Comparison of ENCODE assay signal across 39 mouse cellular contexts in genomic region chr2:126147723-126148122, GRCm38 (mm10). TPM values are rescaled to one million over a fixed set of nuclear protein-coding genes. Genes with fewer than 3 reads are reported as not detected.
DNase-seq lines count a peak whose midpoint lies in the region; ATAC-seq and TF ChIP-seq lines count a peak whose summit lies in the region.
"Had no signal": no experiment of that assay in that cellular context is flagged by ENCODE, and none has a peak within 500 bp of the region (broad histone marks: within the 10 kb centered on the region; RNA-seq: fewer than 3 reads in every experiment).

No protein-coding gene starts in this region.

- H3K4me3 ChIP-seq in liver, adult 2 months (ENCODE audit: insufficient read depth, low read depth, low read length), result no peak overlapping the region
- H3K4me3 ChIP-seq in liver, postnatal 0 days (ENCODE audit: low read depth, low read length), result no peak overlapping the region
- H3K4me3 ChIP-seq in MEL (ENCODE audit: control insufficient read depth in 1 of 2, insufficient read depth in 1 of 2, low read depth in 2 of 2, low read length in 2 of 2), result no peak overlapping the region
- no peak overlapping the region for H3K4me3 ChIP-seq in forebrain, embryonic 12.5 days (replicated peaks)
- H3K4me3 ChIP-seq: embryonic facial prominence, embryonic 10.5 days; embryonic facial prominence, embryonic 15.5 days; forebrain, embryonic 13.5 days; hindbrain, embryonic 12.5 days; limb, embryonic 10.5 days; limb, embryonic 15.5 days had no signal

- no peak for TF ChIP-seq RAD21 in MEL (IDR thresholded peaks at IDR 0.05; ENCODE audit: low read depth, low read length)

- TF ChIP-seq POLR2A in liver, adult 2 months (IDR thresholded peaks at IDR 0.05; ENCODE audit: extremely low read depth, insufficient read depth, low read length), result no peak
- no peak for TF ChIP-seq POLR2A in MEL (IDR thresholded peaks at IDR 0.05; ENCODE audit: control insufficient read depth in 1 of 2, insufficient read depth in 1 of 2, low read depth in 1 of 2, low read length in 2 of 2, poor library complexity in 1 of 2)

- no peak overlapping the region for H3K27ac ChIP-seq in liver, adult 2 months (replicated peaks; ENCODE audit: insufficient read depth, low read depth, low read length)
- no peak overlapping the region for H3K27ac ChIP-seq in liver, postnatal 0 days (ENCODE audit: low read depth)
- no peak overlapping the region for H3K27ac ChIP-seq in MEL (ENCODE audit: control insufficient read depth, low read depth, low read length)
- no peak overlapping the region for H3K27ac ChIP-seq in forebrain, embryonic 12.5 days
- H3K27ac ChIP-seq: embryonic facial prominence, embryonic 10.5 days; embryonic facial prominence, embryonic 15.5 days; forebrain, embryonic 13.5 days; hindbrain, embryonic 12.5 days; limb, embryonic 10.5 days; limb, embryonic 15.5 days; liver, embryonic 14.5 days; stomach, postnatal 0 days had no signal

- no peak for TF ChIP-seq CTCF in liver, adult 2 months (IDR thresholded peaks at IDR 0.05; ENCODE audit: low read depth, low read length)
- no peak for TF ChIP-seq CTCF in liver, postnatal 0 days (IDR thresholded peaks at IDR 0.05; ENCODE audit: low read depth)
- TF ChIP-seq CTCF in MEL (IDR thresholded peaks at IDR 0.05 in 2 of 3, conservative IDR thresholded peaks at IDR 0.05 in 1 of 3; ENCODE audit: control insufficient read depth in 1 of 3, insufficient read depth in 1 of 3, low read depth in 2 of 3, low read length in 3 of 3, poor library complexity in 1 of 3, severe bottlenecking in 1 of 3), result no peak

- no peaks in the 10 kb centered on the region for H3K36me3 ChIP-seq in liver, adult 2 months (ENCODE audit: control insufficient read depth, insufficient read depth, low read length)
- no peaks in the 10 kb centered on the region for H3K36me3 ChIP-seq in liver, postnatal 0 days (replicated peaks; ENCODE audit: insufficient read depth, low read length)
- H3K36me3 ChIP-seq in MEL (ENCODE audit: control insufficient read depth in 1 of 2, insufficient read depth in 2 of 2, low read length in 2 of 2), result no peaks in the 10 kb centered on the region
- no peaks in the 10 kb centered on the region for H3K36me3 ChIP-seq in forebrain, embryonic 12.5 days (replicated peaks)
- H3K36me3 ChIP-seq: embryonic facial prominence, embryonic 10.5 days; embryonic facial prominence, embryonic 15.5 days; hindbrain, embryonic 12.5 days; limb, embryonic 10.5 days; limb, embryonic 15.5 days had no signal

- H3K4me2 ChIP-seq in liver, postnatal 0 days (ENCODE audit: low read depth, low read length), result no peak overlapping the region
- H3K4me2 ChIP-seq in forebrain, embryonic 12.5 days, result no peak overlapping the region
- H3K4me2 ChIP-seq: embryonic facial prominence, embryonic 15.5 days; forebrain, embryonic 13.5 days; heart, embryonic 11.5 days; hindbrain, embryonic 12.5 days; limb, embryonic 15.5 days; lung, embryonic 14.5 days; midbrain, embryonic 11.5 days had no signal

- no peak overlapping the region for H3K9ac ChIP-seq in liver, adult 2 months (ENCODE audit: low read depth, low read length)
- no peak overlapping the region for H3K9ac ChIP-seq in liver, postnatal 0 days (replicated peaks)
- H3K9ac ChIP-seq in MEL (ENCODE audit: control insufficient read depth, low read depth, low read length, poor library complexity, severe bottlenecking), result no peak overlapping the region
- no peak overlapping the region for H3K9ac ChIP-seq in forebrain, embryonic 12.5 days
- H3K9ac ChIP-seq: embryonic facial prominence, embryonic 15.5 days; forebrain, embryonic 13.5 days; hindbrain, embryonic 12.5 days; limb, embryonic 15.5 days; liver, embryonic 14.5 days; lung, embryonic 14.5 days had no signal

- ATAC-seq in liver, postnatal 0 days, result no peak
- ATAC-seq in common myeloid progenitor, adult 5-6 weeks (replicated peaks; ENCODE audit: low read depth, poor library complexity, severe bottlenecking), result peak; percentile 42; the same call in 1 of the 2 replicates
- no peak for ATAC-seq in megakaryocyte progenitor cell, adult 5-6 weeks (replicated peaks; ENCODE audit: poor library complexity)
- no peak for ATAC-seq in forebrain, embryonic 12.5 days (ENCODE audit: low FRiP score)
- ATAC-seq: forebrain, embryonic 13.5 days; intestine, embryonic 16.5 days; midbrain, embryonic 16.5 days had no signal

- no peak for TF ChIP-seq EP300 in liver, postnatal 0 days (IDR thresholded peaks at IDR 0.05; ENCODE audit: low read depth)
- TF ChIP-seq EP300 in MEL (IDR thresholded peaks at IDR 0.05; ENCODE audit: low read depth in 1 of 2, low read length in 2 of 2), result no peak

- peak; percentile 24 for DNase-seq in liver, adult 2 months (ENCODE audit: extremely low read depth, low read depth, low spot score)
- DNase-seq in liver, postnatal 0 days, result no peak
- peak; percentile 42 for DNase-seq in MEL (ENCODE audit: low read depth, low spot score)
- DNase-seq in heart, adult 11 months, result no peak
- DNase-seq: adrenal gland, postnatal 25 days; B cell, adult 2 months; cerebellum, adult 11 months; cerebellum, adult 9-10 months; cerebellum, postnatal 36 days; gastrocnemius, postnatal 10 days; heart, postnatal 36 days; kidney, adult 8-10 months; kidney, postnatal 14 days; layer of hippocampus, adult 9-11 months; lung, embryonic 14.5 days; right cerebral cortex, postnatal 14 days; thymus, adult 18-20 months; thymus, postnatal 25 days had no signal

- H3K27me3 ChIP-seq in liver, adult 2 months (ENCODE audit: control insufficient read depth, insufficient read depth, low read length), result no peaks in the 10 kb centered on the region
- H3K27me3 ChIP-seq in liver, postnatal 0 days (ENCODE audit: insufficient read depth, low read length), result no peaks in the 10 kb centered on the region
- peaks cover 2 to 9% of the 10 kb centered on the region in 2 experiments; a peak in 3 of 4 replicates for H3K27me3 ChIP-seq in MEL (ENCODE audit: control insufficient read depth in 1 of 2, insufficient read depth in 2 of 2, low read length in 2 of 2)
- no peaks in the 10 kb centered on the region for H3K27me3 ChIP-seq in forebrain, embryonic 12.5 days
- H3K27me3 ChIP-seq: embryonic facial prominence, embryonic 15.5 days; forebrain, embryonic 13.5 days; limb, embryonic 15.5 days had no signal

- no peaks in the 10 kb centered on the region for H3K4me1 ChIP-seq in liver, adult 2 months (ENCODE audit: control insufficient read depth, insufficient read depth, low read length)
- H3K4me1 ChIP-seq in liver, postnatal 0 days (ENCODE audit: insufficient read depth), result no peaks in the 10 kb centered on the region
- H3K4me1 ChIP-seq in MEL (ENCODE audit: control insufficient read depth in 1 of 2, insufficient read depth in 2 of 2, low read length in 2 of 2), result no peaks in the 10 kb centered on the region
- 0 out of 2 replicates have a peak, but pooled peaks cover 3% of the 10 kb centered on the region for H3K4me1 ChIP-seq in forebrain, embryonic 12.5 days
- H3K4me1 ChIP-seq: embryonic facial prominence, embryonic 10.5 days; embryonic facial prominence, embryonic 15.5 days; hindbrain, embryonic 12.5 days had no signal

- H3K79me2 ChIP-seq in liver, adult 2 months (ENCODE audit: control insufficient read depth, insufficient read depth, low read length), result no peaks in the 10 kb centered on the region
- H3K79me2 ChIP-seq in MEL (ENCODE audit: control insufficient read depth, insufficient read depth, low read length, poor library complexity), result no peaks in the 10 kb centered on the region; the same call in 1 of the 2 replicates

- no peaks in the 10 kb centered on the region for H3K9me3 ChIP-seq in liver, postnatal 0 days (ENCODE audit: low read length)
- no peaks in the 10 kb centered on the region for H3K9me3 ChIP-seq in MEL (replicated peaks; ENCODE audit: insufficient read depth, low read length)
- no peaks in the 10 kb centered on the region for H3K9me3 ChIP-seq in forebrain, embryonic 12.5 days
- H3K9me3 ChIP-seq: embryonic facial prominence, embryonic 10.5 days; embryonic facial prominence, embryonic 15.5 days; forebrain, embryonic 13.5 days; hindbrain, embryonic 12.5 days; limb, embryonic 10.5 days; limb, embryonic 15.5 days had no signal

TF ChIP-seq in MEL, 35 proteins besides CTCF, POLR2A, EP300 and RAD21 (continues in another document):
- TF ChIP-seq SIN3A (IDR thresholded peaks at IDR 0.05; ENCODE audit: low read length), result no peak
- TF ChIP-seq BHLHE40 (IDR thresholded peaks at IDR 0.05; ENCODE audit: borderline replicate concordance, low read depth, low read length), result no peak
- TF ChIP-seq ZNF384 (IDR thresholded peaks at IDR 0.05; ENCODE audit: low read depth, low read length), result no peak
- no peak for TF ChIP-seq TCF12 (IDR thresholded peaks at IDR 0.05; ENCODE audit: low read depth, low read length)
- TF ChIP-seq MAX (IDR thresholded peaks at IDR 0.05; ENCODE audit: low read length), result no peak
- no peak for TF ChIP-seq ZC3H11A (IDR thresholded peaks at IDR 0.05; ENCODE audit: low read depth, low read length)
- no peak for TF ChIP-seq CHD2 (IDR thresholded peaks at IDR 0.05; ENCODE audit: low read length)
- no peak for TF ChIP-seq MEF2A (IDR thresholded peaks at IDR 0.05; ENCODE audit: extremely low read depth, insufficient replicate concordance, low read depth, low read length, poor library complexity, severe bottlenecking)
- TF ChIP-seq ETS1 (IDR thresholded peaks at IDR 0.05; ENCODE audit: low read depth, low read length), result no peak

RNA-seq across cellular contexts. Expression of gene Fam227b, which starts 4.1 kb away (rescaled TPM):
- total RNA-seq in liver, adult 2 months (2014; rRNA removed), result not detected in 2 replicates
- polyA plus RNA-seq in liver, adult 2 months (2012; rRNA removed), result not detected in 2 replicates
- polyA plus RNA-seq in liver, postnatal 0 days (2015; fragmentation: Nextera tagmentation; extraction: Ambion mirVana), result not detected in 2 replicates
- not detected in 2 replicates for total RNA-seq in MEL (2012; rRNA removed)
- polyA plus RNA-seq in MEL (2012; ENCODE audit: insufficient read depth in 1 of 2, insufficient read length in 2 of 2, low read depth in 1 of 2, low replicate concordance in 2 of 2, missing spikeins in 1 of 2), result not detected
- not detected in 2 replicates for total RNA-seq in common myeloid progenitor, adult 5-6 weeks (2017)
- total RNA-seq in megakaryocyte progenitor cell, adult 5-6 weeks (2015), result not detected in 2 replicates
- total RNA-seq in megakaryocyte progenitor cell, adult 5-6 weeks (2017), result not detected in 2 replicates
- polyA plus RNA-seq in forebrain, embryonic 12.5 days (2016; fragmentation: Nextera tagmentation; extraction: Ambion mirVana), result not detected in 2 replicates
- total RNA-seq: adrenal gland, adult 18-20 months; adrenal gland, postnatal 25 days; gastrocnemius, postnatal 10 days; granulocyte monocyte progenitor cell, adult 5-6 weeks; heart, postnatal 36 days; megakaryocyte, adult 5-6 weeks; neutrophil, adult 5-6 weeks had no signal
- polyA plus RNA-seq: embryonic facial prominence, embryonic 10.5 days; embryonic facial prominence, embryonic 15.5 days; forebrain, embryonic 13.5 days; heart, embryonic 16.5 days; hindbrain, embryonic 12.5 days; intestine, embryonic 16.5 days; limb, embryonic 10.5 days; limb, embryonic 15.5 days; liver, embryonic 14.5 days; lung, embryonic 14.5 days; midbrain, embryonic 11.5 days; midbrain, embryonic 16.5 days; neural tube, embryonic 11.5 days; stomach, postnatal 0 days had no signal

RNA-seq across cellular contexts. Expression of gene Dtwd1, which starts 4.2 kb away (rescaled TPM):
- total RNA-seq in liver, adult 2 months (2014; rRNA removed), result 8.7 and 10.4 TPM in 2 replicates
- polyA plus RNA-seq in liver, adult 2 months (2012; rRNA removed), result 2.2 and 2.3 TPM in 2 replicates
- polyA plus RNA-seq in liver, postnatal 0 days (2015; fragmentation: Nextera tagmentation; extraction: Ambion mirVana), result 16.7 and 16.9 TPM in 2 replicates
- 15.8 and 17.6 TPM in 2 replicates for total RNA-seq in MEL (2012; rRNA removed)
- polyA plus RNA-seq in MEL (2012; ENCODE audit: insufficient read depth in 1 of 2, insufficient read length in 2 of 2, low read depth in 1 of 2, low replicate concordance in 2 of 2, missing spikeins in 1 of 2), result 10 to 100 TPM in 1 of 2 experiments, not detected in 1; 17.9 TPM
- 15.3 and 18.4 TPM in 2 replicates for total RNA-seq in common myeloid progenitor, adult 5-6 weeks (2017)
- 22.4 and 28.3 TPM in 2 replicates for total RNA-seq in megakaryocyte progenitor cell, adult 5-6 weeks (2015)
- 21.7 and 24.3 TPM in 2 replicates for total RNA-seq in megakaryocyte progenitor cell, adult 5-6 weeks (2017)
- polyA plus RNA-seq in forebrain, embryonic 12.5 days (2016; fragmentation: Nextera tagmentation; extraction: Ambion mirVana), result 21.6 and 24.1 TPM in 2 replicates

Comparison
In these comparisons a context has a peak if more than half of its experiments do, and no peak if none do; other contexts are left out.
1. DNase-seq: peak in liver, adult 2 months (single experiment) and MEL (single experiment); none in liver, postnatal 0 days (single experiment) and heart, adult 11 months (single experiment).